Mouse (Mus musculus): ENCODE data around the gene Rbm47.

- no peak for TF ChIP-seq POLR2A (IDR thresholded peaks at IDR 0.05; ENCODE audit: low read depth, low read length)
- no peak for TF ChIP-seq CTCF (IDR thresholded peaks at IDR 0.05; ENCODE audit: borderline replicate concordance, insufficient read depth, low read length)
Measured at GRCm38 (mm10) chr5:66195323-66195722, 22.4 kb upstream of the Rbm47 start.

Data from embryonic fibroblast, embryonic 13.5 days (primary cell).